ENCODE assay signal across 13 mouse cellular contexts in genomic region chr4:140989447-140989846, GRCm38 (mm10). TPM values are rescaled to one million over a fixed set of nuclear protein-coding genes. Genes with fewer than 3 reads are reported as not detected.
DNase-seq lines count a peak whose midpoint lies in the region; ATAC-seq and TF ChIP-seq lines count a peak whose summit lies in the region.
"Had no signal": no experiment of that assay in that cellular context is flagged by ENCODE, and none has a peak within 500 bp of the region (broad histone marks: within the 10 kb centered on the region; RNA-seq: fewer than 3 reads in every experiment).

No protein-coding gene starts in this region.

- H3K27ac ChIP-seq in liver, embryonic 13.5 days: peak overlapping the region; percentile 34; the same call in 1 of the 2 replicates
- H3K27ac ChIP-seq in liver, embryonic 14.5 days: no peak overlapping the region
- H3K27ac ChIP-seq: embryonic facial prominence, embryonic 15.5 days had no signal

- H3K9ac ChIP-seq in liver, embryonic 13.5 days: no peak overlapping the region
- no peak overlapping the region for H3K9ac ChIP-seq in liver, embryonic 14.5 days (replicated peaks)
- H3K9ac ChIP-seq: embryonic facial prominence, embryonic 15.5 days had no signal

- 0 out of 2 replicates have a peak overlapping the region, but pooled peaks have one; percentile 98 for H3K4me2 ChIP-seq in liver, embryonic 13.5 days
- H3K4me2 ChIP-seq in liver, embryonic 14.5 days (ENCODE audit: low read depth): peak overlapping the region; percentile 15; the same call in 1 of the 2 replicates
- H3K4me2 ChIP-seq: embryonic facial prominence, embryonic 15.5 days had no signal

- 71% methylated on average over 14 of the region's 14 CpGs for WGBS in liver, embryonic 13.5 days (ENCODE audit: insufficient replicate concordance)
- 72% methylated on average over 14 of the region's 14 CpGs for WGBS in liver, embryonic 14.5 days (ENCODE audit: insufficient replicate concordance)

- intact Hi-C loops in heart, postnatal 10 days (cut with DNase I): no loop called here

- TF ChIP-seq CTCF in liver, embryonic 14.5 days (IDR thresholded peaks at IDR 0.05; ENCODE audit: low read depth): no peak

- DNase-seq in heart, adult 11 months: peak; percentile 91
- no peak for DNase-seq in heart, adult 8-10 months (ENCODE audit: low spot score)
- DNase-seq in liver, embryonic 13.5 days: no peak
- DNase-seq in liver: no peak
- DNase-seq in CD4-positive helper T cell, adult 2 months (ENCODE audit: low read depth, low spot score): peak; percentile 45
- DNase-seq in liver, embryonic 14.5 days (ENCODE audit: low read depth in 3 of 3, low spot score in 3 of 3): no peak
- DNase-seq in adrenal gland, adult 8-10 months: no peak
- DNase-seq in heart, postnatal 10 days: no peak
- DNase-seq: cerebellum, postnatal 36 days; gastrocnemius, postnatal 25 days; kidney, adult 11 months; right cerebral cortex, postnatal 4 days had no signal

- peaks cover 16% of the 10 kb centered on the region for H3K36me3 ChIP-seq in liver, embryonic 13.5 days
- no peaks in the 10 kb centered on the region for H3K36me3 ChIP-seq in liver, embryonic 14.5 days (replicated peaks; ENCODE audit: control insufficient read depth, insufficient read depth, low read depth)

- no peak for ATAC-seq in liver, embryonic 13.5 days (ENCODE audit: low read depth)
- no peak for ATAC-seq in liver, embryonic 14.5 days (ENCODE audit: insufficient read depth)

- peaks cover 41% of the 10 kb centered on the region for H3K4me1 ChIP-seq in liver, embryonic 13.5 days (replicated peaks)
- peaks cover 0 to 7% of the 10 kb centered on the region in 2 experiments; a peak in 2 of 4 replicates for H3K4me1 ChIP-seq in liver, embryonic 14.5 days (replicated peaks; ENCODE audit: control insufficient read depth in 2 of 2, insufficient read depth in 2 of 2, low read length in 1 of 2)

- H3K4me3 ChIP-seq in liver, embryonic 13.5 days (replicated peaks): no peak overlapping the region
- no peak overlapping the region for H3K4me3 ChIP-seq in liver, embryonic 14.5 days (ENCODE audit: insufficient read depth in 1 of 2, low read depth in 2 of 2, low read length in 2 of 2)
- H3K4me3 ChIP-seq: embryonic facial prominence, embryonic 15.5 days had no signal

- no peak for TF ChIP-seq EP300 in liver, embryonic 14.5 days (IDR thresholded peaks at IDR 0.05; ENCODE audit: low read depth)

- H3K9me3 ChIP-seq in liver, embryonic 13.5 days (replicated peaks): no peaks in the 10 kb centered on the region
- H3K9me3 ChIP-seq in liver, embryonic 14.5 days (ENCODE audit: control insufficient read depth, low read length): no peaks in the 10 kb centered on the region
- H3K9me3 ChIP-seq: embryonic facial prominence, embryonic 15.5 days had no signal

- no peaks in the 10 kb centered on the region for H3K27me3 ChIP-seq in liver, embryonic 13.5 days
- H3K27me3 ChIP-seq in liver, embryonic 14.5 days (ENCODE audit: control insufficient read depth, insufficient read depth, low read length): no peaks in the 10 kb centered on the region
- H3K27me3 ChIP-seq: embryonic facial prominence, embryonic 15.5 days had no signal

RNA-seq across cellular contexts. Expression of gene Atp13a2, which starts 2.8 kb away (rescaled TPM):
- total RNA-seq in heart, adult 8-10 months (2022): 10 to 100 TPM; 12.3 to 17.2 (median 15.6) TPM
- polyA plus RNA-seq in liver, embryonic 13.5 days (2015; fragmentation: Nextera tagmentation; extraction: Ambion mirVana): 15.6 and 16.1 TPM in 2 replicates
- polyA plus RNA-seq in liver, embryonic 14.5 days (2012; rRNA removed): 17.9 and 21.6 TPM in 2 replicates
- 11.4 and 14.1 TPM in 2 replicates for polyA plus RNA-seq in liver, embryonic 14.5 days (2014; fragmentation: Nextera tagmentation; extraction: Ambion mirVana)
- total RNA-seq in adrenal gland, adult 8-10 months (2022): 10 to 100 TPM; 40.4 to 56.6 (median 46.2) TPM
- 10 to 100 TPM; 20.0 to 24.7 TPM for total RNA-seq in heart, postnatal 10 days (2021)

RNA-seq across cellular contexts. Expression of gene Mfap2, which starts 20.8 kb away (rescaled TPM):
- total RNA-seq in heart, adult 8-10 months (2022): 1 to 10 TPM; 1.7 to 2.8 (median 2.2) TPM
- polyA plus RNA-seq in liver, embryonic 13.5 days (2015; fragmentation: Nextera tagmentation; extraction: Ambion mirVana): 21.8 and 22.5 TPM in 2 replicates
- polyA plus RNA-seq in liver, embryonic 14.5 days (2012; rRNA removed): 7.1 and 10.5 TPM in 2 replicates
- 11.0 and 11.6 TPM in 2 replicates for polyA plus RNA-seq in liver, embryonic 14.5 days (2014; fragmentation: Nextera tagmentation; extraction: Ambion mirVana)
- 10 to 100 TPM in 2 of 4 experiments, 1 to 10 TPM in 2; 9.1 to 12.3 (median 10.3) TPM for total RNA-seq in adrenal gland, adult 8-10 months (2022)
- 10 to 100 TPM; 47.6 to 53.7 TPM for total RNA-seq in heart, postnatal 10 days (2021)

RNA-seq across cellular contexts. Expression of gene Sdhb, which starts 28.4 kb away (rescaled TPM):
- total RNA-seq in heart, adult 8-10 months (2022): 1,000 to 10,000 TPM; 1,293 to 1,379 (median 1,312) TPM
- polyA plus RNA-seq in liver, embryonic 13.5 days (2015; fragmentation: Nextera tagmentation; extraction: Ambion mirVana): 242 TPM in 2 replicates
- polyA plus RNA-seq in liver, embryonic 14.5 days (2012; rRNA removed): 68.1 and 86.1 TPM in 2 replicates
- polyA plus RNA-seq in liver, embryonic 14.5 days (2014; fragmentation: Nextera tagmentation; extraction: Ambion mirVana): 201 and 211 TPM in 2 replicates
- total RNA-seq in adrenal gland, adult 8-10 months (2022): 100 to 1,000 TPM; 248 to 401 (median 344) TPM
- 100 to 1,000 TPM; 725 to 746 TPM for total RNA-seq in heart, postnatal 10 days (2021)

Comparison
In these comparisons a context has a peak if more than half of its experiments do, and no peak if none do; other contexts are left out.
1. DNase-seq: peak in heart, adult 11 months (single experiment) and CD4-positive helper T cell, adult 2 months (single experiment); none in heart, adult 8-10 months (single experiment), liver, embryonic 13.5 days (single experiment), liver (single experiment), liver, embryonic 14.5 days (0 of 3), adrenal gland, adult 8-10 months (single experiment) and heart, postnatal 10 days (0 of 2).